Mouse (Mus musculus) spleen, embryonic (tissue): ENCODE results near the gene P2rx7.

ENCODE experiments used
- CTCF ChIA-PET: fragments of 350-600 bp; sonication (Branson Sonifier 250); formaldehyde crosslinking; loops from one replicate; lab custom pipeline; 2022; lab: Charles Lee

The P2rx7 gene

GRCm38 (mm10) chr5:122725453-122725852 is 81.7 kb downstream of the P2rx7 start:
- CTCF ChIA-PET = interaction anchor here (0.6 to 1.5 kb wide), 4 partner anchors 14 to 251 kb away, joined by 3 to 6 read pairs (median 4); partner anchors contain the start of gene P2rx4

GRCm38 (mm10) chr5:122726068-122726467 is 82.4 kb downstream of the P2rx7 start:
- CTCF ChIA-PET = interaction anchor here (0.6 to 1.5 kb wide), 5 partner anchors 13 to 278 kb away, joined by 3 to 6 read pairs (median 4); partner anchors contain the start of gene P2rx4

GRCm38 (mm10) chr5:122726595-122726994 is 82.9 kb downstream of the P2rx7 start:
- CTCF ChIA-PET = interaction anchor here (0.6 to 0.9 kb wide), 2 partner anchors 252 to 278 kb away, joined by 6 read pairs; no protein-coding TSS in a partner anchor

GRCm38 (mm10) chr5:122727096-122727495 is 83.4 kb downstream of the P2rx7 start:
- CTCF ChIA-PET = no interaction called here

- CTCF ChIA-PET = no interaction called here
These were observed 87.1 kb downstream of the P2rx7 start for GRCm38 (mm10) chr5:122730776-122731175.

- CTCF ChIA-PET = no interaction called here
These were observed 87.6 kb downstream of the P2rx7 start for GRCm38 (mm10) chr5:122731321-122731720.

- CTCF ChIA-PET = interaction anchor here (0.6 to 0.7 kb wide), 4 partner anchors 38 to 330 kb away, joined by 3 to 17 read pairs (median 4); no protein-coding TSS in a partner anchor
These were observed 88.4 kb downstream of the P2rx7 start for GRCm38 (mm10) chr5:122731991-122732673.

- CTCF ChIA-PET = interaction anchor here (1.0 kb wide), 1 partner anchor 44 kb away, joined by 5 read pairs; no protein-coding TSS in a partner anchor
These were observed 90.2 kb downstream of the P2rx7 start for GRCm38 (mm10) chr5:122733881-122734280.

GRCm38 (mm10) chr5:122735853-122736252 is 92.1 kb downstream of the P2rx7 start:
- CTCF ChIA-PET = no interaction called here

GRCm38 (mm10) chr5:122736761-122737160 is 93.0 kb downstream of the P2rx7 start:
- CTCF ChIA-PET = interaction anchor here (0.7 kb wide), 1 partner anchor 132 kb away, joined by 5 read pairs; no protein-coding TSS in a partner anchor
